Mouse (Mus musculus): ENCODE measurements at regions not wholly inside any gene's neighbourhood (a gene's known extent, or its start where the extent isn't known, plus 50 kb on each side); places are given as distances from the start of the nearest gene placed in this dataset.

GRCm38 (mm10) chr11:23996250-23996649, 78.6 kb downstream of the A830031A19Rik start:
- DNase-seq (ENCODE audit: extremely low spot score, low spot score) = no peak

- DNase-seq (ENCODE audit: extremely low spot score, low spot score) = no peak
These were observed 80.7 kb downstream of the A830031A19Rik start for GRCm38 (mm10) chr11:23994160-23994559.

GRCm38 (mm10) chr11:23987532-23988450, 87.1 kb downstream of the A830031A19Rik start:
- DNase-seq (ENCODE audit: extremely low spot score, low spot score) = no peak

GRCm38 (mm10) chr11:23985231-23985630, 89.6 kb downstream of the A830031A19Rik start:
- no peak for DNase-seq (ENCODE audit: extremely low spot score, low spot score)

GRCm38 (mm10) chr11:23979332-23979731, 84.3 kb upstream of the Papolg start:
- peak; percentile 77 for DNase-seq (ENCODE audit: extremely low spot score, low spot score)

GRCm38 (mm10) chr11:23978300-23978699, 83.2 kb upstream of the Papolg start:
- DNase-seq (ENCODE audit: extremely low spot score, low spot score) = no peak

- no peak for DNase-seq (ENCODE audit: extremely low spot score, low spot score)
These were observed 82.0 kb upstream of the Papolg start for GRCm38 (mm10) chr11:23977096-23977495.

- no peak for DNase-seq (ENCODE audit: extremely low spot score, low spot score)
These were observed 59.3 kb upstream of the Papolg start for GRCm38 (mm10) chr11:23954323-23954722.

- no peak for DNase-seq (ENCODE audit: extremely low spot score, low spot score)
These were observed 50.9 kb upstream of the Papolg start for GRCm38 (mm10) chr11:23945966-23946365.
